Mouse (Mus musculus): ENCODE measurements around the gene Otol1. TPM values are rescaled to one million over a fixed set of nuclear protein-coding genes. Genes with fewer than 3 reads are reported as not detected.

Gene Otol1
- polyA plus RNA-seq (2015; fragmentation: Nextera tagmentation; extraction: Ambion mirVana), result 0.08 TPM in 1 of 2 replicates, not detected in the other

DNA sequence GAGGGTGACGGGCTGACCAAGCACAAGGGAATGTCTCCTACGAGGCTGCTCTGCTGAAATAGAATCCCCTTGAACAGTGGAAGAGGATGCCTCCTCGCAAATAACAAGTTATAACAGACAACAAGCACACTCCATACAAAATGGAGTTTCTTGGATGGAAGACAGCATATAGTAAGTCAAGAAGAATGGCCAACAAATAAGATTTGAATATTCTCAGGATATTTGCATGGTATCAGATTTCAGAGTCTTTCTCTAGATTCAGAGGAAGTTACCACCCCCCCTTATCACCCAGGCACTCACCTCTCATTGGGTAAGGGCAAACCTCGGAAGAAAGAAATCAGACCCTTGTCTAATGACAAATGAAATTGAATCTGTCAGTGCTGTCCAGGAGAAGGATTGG is at the start of gene Otol1:
Gene Otol1 (plus strand): TSS at position 301 of the 400 bp plus-strand sequence.
- no peak for DNase-seq (ENCODE audit: low spot score)

DNA sequence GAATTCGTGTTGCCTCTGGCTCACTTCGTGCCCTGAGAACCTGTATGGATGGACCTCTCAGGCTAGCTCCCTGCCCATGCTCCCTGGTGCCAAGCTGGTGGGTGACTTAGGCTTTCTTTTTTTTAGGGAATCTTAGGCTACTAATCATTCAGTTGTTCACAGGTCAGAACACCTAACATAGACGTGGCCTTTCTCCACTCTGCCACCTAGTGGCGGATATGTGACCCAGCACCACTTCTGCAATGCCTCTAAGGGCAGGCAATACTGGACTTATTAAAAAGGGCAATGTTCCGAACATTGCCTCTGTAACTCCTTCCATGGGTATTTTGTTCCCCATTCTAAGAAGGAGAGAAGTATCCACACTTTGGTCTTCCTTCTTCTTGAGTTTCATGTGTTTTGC is 45.2 kb upstream of the Otol1 start:
- peak; percentile 21 for DNase-seq (ENCODE audit: low spot score)

GRCm38 (mm10) chr3:69971482-69972097 is 35.8 kb upstream of the Otol1 start:
- no peak for DNase-seq (ENCODE audit: low spot score)

DNA sequence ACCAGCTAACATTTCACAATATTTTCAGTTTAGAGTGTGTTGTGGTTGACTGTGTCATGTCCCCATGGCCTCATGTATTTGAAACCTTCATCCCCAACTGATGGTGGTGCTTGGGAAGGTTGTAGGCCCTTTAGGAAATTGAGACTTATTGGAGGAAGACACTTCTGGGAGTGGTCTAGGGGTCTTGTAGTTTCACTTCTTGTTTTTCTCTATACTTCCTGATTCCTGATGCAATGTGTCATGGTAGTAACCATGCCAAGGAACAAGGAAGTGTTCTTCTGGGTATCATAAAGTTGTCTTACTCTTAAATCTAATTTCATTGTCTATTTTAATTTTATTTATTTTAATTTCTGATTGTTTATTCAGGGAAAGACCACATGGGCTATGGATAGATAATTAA is 29.3 kb upstream of the Otol1 start:
- no peak for DNase-seq (ENCODE audit: low spot score)

DNA sequence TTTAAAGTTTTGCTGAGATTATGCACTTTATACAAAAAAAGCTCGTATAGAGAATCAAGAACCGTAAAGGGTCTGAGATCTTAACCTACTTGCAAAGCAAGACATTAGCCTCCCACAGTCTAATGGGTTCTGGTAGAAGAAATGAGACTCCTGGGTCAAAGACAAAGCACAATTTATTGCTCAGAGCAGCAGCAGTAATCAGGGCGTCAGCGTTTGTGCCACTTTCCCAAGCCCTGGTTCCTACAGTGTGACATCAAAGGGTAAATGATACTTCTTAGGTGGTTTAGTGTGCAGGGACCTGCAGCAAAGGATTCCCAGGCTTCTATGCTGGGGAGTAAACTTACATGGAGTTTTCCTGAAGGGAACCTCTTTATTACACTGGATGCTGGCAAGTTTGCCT is 13.6 kb upstream of the Otol1 start:
- DNase-seq (ENCODE audit: low spot score), result no peak

DNA sequence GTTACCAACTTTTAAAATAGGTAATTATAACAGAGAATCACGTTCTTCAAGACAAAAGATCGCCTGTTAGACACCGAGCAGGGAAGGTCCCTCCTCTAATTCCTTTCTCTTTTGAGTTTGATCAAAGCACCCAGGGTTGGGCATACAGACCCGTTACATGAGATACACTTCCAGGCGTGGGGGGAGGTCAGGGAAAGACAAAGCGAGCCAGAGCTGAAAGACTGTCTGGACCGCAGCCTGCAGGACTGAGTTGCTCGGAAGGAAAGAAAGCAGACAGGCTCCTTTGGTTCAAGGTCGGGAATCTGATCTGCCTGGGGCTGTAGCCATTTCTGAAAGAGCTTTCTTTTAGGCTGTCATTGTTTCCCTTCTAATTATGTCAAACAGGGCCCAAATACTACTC is 5.9 kb upstream of the Otol1 start:
- DNase-seq (ENCODE audit: low spot score), result no peak

GRCm38 (mm10) chr3:70003126-70003764 is 4.2 kb upstream of the Otol1 start:
- no peak for DNase-seq (ENCODE audit: low spot score)

- DNase-seq (ENCODE audit: low spot score), result no peak
These were observed 3.5 kb upstream of the Otol1 start for GRCm38 (mm10) chr3:70003955-70004354.

DNA sequence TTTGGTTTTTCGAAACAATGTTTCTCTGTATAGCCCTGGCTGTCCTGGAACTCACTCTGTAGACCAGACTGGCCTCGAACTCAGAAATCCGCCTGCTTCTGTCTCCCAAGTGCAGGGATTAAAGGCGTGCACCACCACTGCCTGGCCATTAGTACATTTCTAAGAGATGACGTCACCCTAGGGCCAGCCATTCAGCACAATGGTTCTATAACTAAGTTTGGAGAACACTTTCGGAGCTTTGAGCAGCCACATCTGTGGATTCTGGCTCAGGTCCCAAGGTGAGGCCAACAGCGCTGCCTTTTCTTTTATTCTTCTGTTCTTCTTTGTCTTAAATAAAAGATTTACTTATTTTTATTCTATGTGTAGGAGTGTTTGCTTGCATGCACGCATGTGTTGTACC is 3.0 kb upstream of the Otol1 start:
- no peak for DNase-seq (ENCODE audit: low spot score)

DNA sequence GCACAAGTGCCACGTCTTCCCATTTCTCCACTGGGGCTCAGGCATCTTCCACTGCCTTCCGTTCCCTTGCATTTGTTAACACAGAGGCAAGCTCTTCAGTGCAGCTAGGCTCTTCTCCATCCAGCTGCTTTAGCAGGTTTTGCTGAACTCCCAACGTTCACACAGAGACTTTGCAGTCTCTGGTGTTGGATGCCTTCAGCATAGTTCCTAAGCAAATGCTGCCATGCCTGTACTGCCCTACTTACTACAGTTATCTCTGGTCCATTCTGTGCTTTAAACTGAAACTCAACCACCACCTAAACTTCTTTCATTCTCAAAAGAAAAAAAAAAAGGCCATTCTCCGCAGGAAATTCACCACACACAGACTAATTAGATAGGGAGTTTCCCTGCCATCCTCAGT is 5.2 kb downstream of the Otol1 start:
- DNase-seq (ENCODE audit: low spot score), result no peak

GRCm38 (mm10) chr3:70026605-70027004 is 19.2 kb downstream of the Otol1 start:
- no peak for DNase-seq (ENCODE audit: low spot score)

DNA sequence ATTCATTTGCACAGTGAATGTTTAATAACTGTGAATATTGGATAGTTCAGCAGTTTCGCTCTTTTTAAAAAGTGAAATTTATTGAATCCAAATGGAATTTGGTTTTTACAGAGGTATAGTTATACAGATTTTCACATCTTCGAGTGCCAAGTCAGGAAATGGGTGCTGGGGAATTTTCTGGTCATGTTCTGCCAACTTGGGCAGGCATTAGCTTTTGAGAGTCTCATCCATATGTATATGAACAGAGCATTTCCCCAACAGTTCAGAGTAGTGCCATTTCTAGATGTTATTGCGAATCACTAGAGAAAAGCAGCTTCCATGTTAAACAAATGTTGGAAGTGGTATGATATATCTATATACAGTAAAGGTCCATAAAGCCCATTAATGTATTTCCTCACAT is 21.8 kb downstream of the Otol1 start:
- DNase-seq (ENCODE audit: low spot score), result no peak

GRCm38 (mm10) chr3:70035593-70035992 is 28.2 kb downstream of the Otol1 start:
- no peak for DNase-seq (ENCODE audit: low spot score)

Other genes with a start within 250 kb of the Otol1 start
- gene Sptssb, start 147.7 kb upstream of the Otol1 start, polyA plus RNA-seq (2015; fragmentation: Nextera tagmentation; extraction: Ambion mirVana), result 10.9 and 12.3 TPM in 2 replicates

Data from thymus, postnatal 0 days (tissue).